Mouse (Mus musculus): Measurements from ENCODE around the gene Chrnb1. TPM values are rescaled to one million over a fixed set of nuclear protein-coding genes. Genes with fewer than 3 reads are reported as not detected.
A peak's percentile ranks its signal among the peaks of the same experiment; 100 is the strongest.

Gene Chrnb1
- polyA plus RNA-seq, 1 experiment = not detected

- TF ChIP-seq FLI1 (IDR thresholded peaks at IDR 0.05; ENCODE audit: low read length) (no peak), GATA1 (IDR thresholded peaks at IDR 0.05; ENCODE audit: borderline replicate concordance, low read length) (no peak)
- H3K9me3 ChIP-seq = no peaks in the 10 kb centered on the region
These were observed 37.8 kb upstream of the Chrnb1 start for GRCm38 (mm10) chr11:69833554-69833953.

GRCm38 (mm10) chr11:69828832-69829231, 33.1 kb upstream of the Chrnb1 start:
- no peak overlapping the region for H3K4me3 ChIP-seq (replicated peaks)
- TF ChIP-seq GATA1 (IDR thresholded peaks at IDR 0.05; ENCODE audit: borderline replicate concordance, low read length) (no peak), FLI1 (IDR thresholded peaks at IDR 0.05; ENCODE audit: low read length) (no peak)
- H3K27me3 ChIP-seq (replicated peaks) = peaks cover 65% of the 10 kb centered on the region
- H3K9me3 ChIP-seq = peaks cover 12% of the 10 kb centered on the region
- peaks cover 32% of the 10 kb centered on the region for H3K36me3 ChIP-seq (replicated peaks; ENCODE audit: low read length)
- H3K4me1 ChIP-seq = peaks cover 8% of the 10 kb centered on the region

More at GRCm38 (mm10) chr11:69833554-69833953, 37.8 kb upstream of the Chrnb1 start:
- Histone ChIP-seq H3K27me3 (replicated peaks) (peaks cover 67% of the 10 kb centered on the region), H3K36me3 (replicated peaks; ENCODE audit: low read length) (peaks cover 3% of the 10 kb centered on the region), H3K4me1 (peaks cover 35% of the 10 kb centered on the region), H3K4me3 (replicated peaks) (peak overlapping the region; percentile 81)

- H3K27me3 ChIP-seq (replicated peaks) = peaks cover 55% of the 10 kb centered on the region
- TF ChIP-seq GATA1 (IDR thresholded peaks at IDR 0.05; ENCODE audit: borderline replicate concordance, low read length) (no peak), FLI1 (IDR thresholded peaks at IDR 0.05; ENCODE audit: low read length) (no peak)
- H3K4me1 ChIP-seq = peaks cover 8% of the 10 kb centered on the region; the same call in 1 of the 2 replicates
- peaks cover 15% of the 10 kb centered on the region for H3K9me3 ChIP-seq
- H3K4me3 ChIP-seq (replicated peaks) = no peak overlapping the region
- peaks cover 29% of the 10 kb centered on the region for H3K36me3 ChIP-seq (replicated peaks; ENCODE audit: low read length)
These were observed 27.7 kb upstream of the Chrnb1 start for GRCm38 (mm10) chr11:69823456-69823855.

GRCm38 (mm10) chr11:69822080-69822479, 26.3 kb upstream of the Chrnb1 start, which contains the start of gene Spem1:
Spem1 (minus strand) TSS chr11:69822180.
- H3K4me3 ChIP-seq (replicated peaks) = no peak within 1 kb of the TSS
- peaks cover 8% of the 10 kb centered on the region; the same call in 1 of the 2 replicates for H3K4me1 ChIP-seq
- H3K9me3 ChIP-seq = peaks cover 22% of the 10 kb centered on the region
- peaks cover 58% of the 10 kb centered on the region for H3K27me3 ChIP-seq (replicated peaks)
- TF ChIP-seq FLI1 (IDR thresholded peaks at IDR 0.05; ENCODE audit: low read length) (no peak), GATA1 (IDR thresholded peaks at IDR 0.05; ENCODE audit: borderline replicate concordance, low read length) (no peak)
- peaks cover 17% of the 10 kb centered on the region for H3K36me3 ChIP-seq (replicated peaks; ENCODE audit: low read length)

- no peak overlapping the region for H3K4me3 ChIP-seq (replicated peaks)
- no peaks in the 10 kb centered on the region for H3K36me3 ChIP-seq (replicated peaks; ENCODE audit: low read length)
- TF ChIP-seq FLI1 (IDR thresholded peaks at IDR 0.05; ENCODE audit: low read length) (no peak), GATA1 (IDR thresholded peaks at IDR 0.05; ENCODE audit: borderline replicate concordance, low read length) (no peak)
- H3K9me3 ChIP-seq = peaks cover 20% of the 10 kb centered on the region
- H3K4me1 ChIP-seq = peaks cover 8% of the 10 kb centered on the region; the same call in 1 of the 2 replicates
- H3K27me3 ChIP-seq (replicated peaks) = peaks cover 60% of the 10 kb centered on the region
These were observed 23.1 kb upstream of the Chrnb1 start for GRCm38 (mm10) chr11:69818871-69819270.

GRCm38 (mm10) chr11:69818365-69818764, 22.6 kb upstream of the Chrnb1 start, which contains the start of gene Spem2:
Spem2 (minus strand) TSS chr11:69818465.
- Histone ChIP-seq H3K36me3 (replicated peaks; ENCODE audit: low read length) (no peaks in the 10 kb centered on the region), H3K9me3 (peaks cover 20% of the 10 kb centered on the region), H3K4me3 (replicated peaks) (no peak within 1 kb of the TSS), H3K27me3 (replicated peaks) (peaks cover 61% of the 10 kb centered on the region), H3K4me1 (peaks cover 8% of the 10 kb centered on the region; the same call in 1 of the 2 replicates)
- TF ChIP-seq FLI1 (IDR thresholded peaks at IDR 0.05; ENCODE audit: low read length) = no peak
- no peak for TF ChIP-seq GATA1 (IDR thresholded peaks at IDR 0.05; ENCODE audit: borderline replicate concordance, low read length)

- Histone ChIP-seq H3K4me3 (replicated peaks) (no peak overlapping the region), H3K27me3 (replicated peaks) (peaks cover 64% of the 10 kb centered on the region), H3K4me1 (peaks cover 8% of the 10 kb centered on the region; the same call in 1 of the 2 replicates), H3K9me3 (peaks cover 20% of the 10 kb centered on the region), H3K36me3 (replicated peaks; ENCODE audit: low read length) (no peaks in the 10 kb centered on the region)
- TF ChIP-seq FLI1 (IDR thresholded peaks at IDR 0.05; ENCODE audit: low read length) (no peak), GATA1 (IDR thresholded peaks at IDR 0.05; ENCODE audit: borderline replicate concordance, low read length) (no peak)
These were observed 20.8 kb upstream of the Chrnb1 start for GRCm38 (mm10) chr11:69816520-69816919.

GRCm38 (mm10) chr11:69815155-69815554, 19.4 kb upstream of the Chrnb1 start, which contains the start of gene Gm39566:
Gm39566 (minus strand) TSS chr11:69815298.
- Histone ChIP-seq H3K9me3 (peaks cover 26% of the 10 kb centered on the region), H3K4me1 (peaks cover 3% of the 10 kb centered on the region; the same call in 1 of the 2 replicates), H3K4me3 (replicated peaks) (no peak within 1 kb of the TSS), H3K36me3 (replicated peaks; ENCODE audit: low read length) (no peaks in the 10 kb centered on the region), H3K27me3 (replicated peaks) (peaks cover 69% of the 10 kb centered on the region)
- TF ChIP-seq GATA1 (IDR thresholded peaks at IDR 0.05; ENCODE audit: borderline replicate concordance, low read length) (no peak), FLI1 (IDR thresholded peaks at IDR 0.05; ENCODE audit: low read length) (no peak)

- no peaks in the 10 kb centered on the region for H3K4me1 ChIP-seq
- H3K36me3 ChIP-seq (replicated peaks; ENCODE audit: low read length) = no peaks in the 10 kb centered on the region
- no peak for TF ChIP-seq GATA1 (IDR thresholded peaks at IDR 0.05; ENCODE audit: borderline replicate concordance, low read length)
- TF ChIP-seq FLI1 (IDR thresholded peaks at IDR 0.05; ENCODE audit: low read length) = no peak
- peaks cover 7% of the 10 kb centered on the region for H3K9me3 ChIP-seq
- H3K4me3 ChIP-seq (replicated peaks) = no peak overlapping the region
- H3K27me3 ChIP-seq (replicated peaks) = peaks cover 68% of the 10 kb centered on the region
These were observed 14.5 kb upstream of the Chrnb1 start for GRCm38 (mm10) chr11:69810280-69810679.

- Histone ChIP-seq H3K9me3 (peaks cover 7% of the 10 kb centered on the region), H3K36me3 (replicated peaks; ENCODE audit: low read length) (no peaks in the 10 kb centered on the region), H3K4me1 (peaks cover 21% of the 10 kb centered on the region), H3K27me3 (replicated peaks) (peaks cover 69% of the 10 kb centered on the region), H3K4me3 (replicated peaks) (no peak overlapping the region)
- TF ChIP-seq GATA1 (IDR thresholded peaks at IDR 0.05; ENCODE audit: borderline replicate concordance, low read length) (no peak), FLI1 (IDR thresholded peaks at IDR 0.05; ENCODE audit: low read length) (no peak)
These were observed 11.9 kb upstream of the Chrnb1 start for GRCm38 (mm10) chr11:69807641-69808040.
